Mouse (Mus musculus) stomach, embryonic 15.5 days (tissue): Measurements from ENCODE around the gene Gm36210. TPM values are rescaled to one million over a fixed set of nuclear protein-coding genes. Genes with fewer than 3 reads are reported as not detected.
"Not testable (repeated sequence)": the region's sequence is repeated elsewhere in the genome, so short reads cannot be mapped to it uniquely, and the experiment has no call there.

Experiments used
- ATAC-seq: fragments of 200-750 bp; cut with Nextera tagmentation; 2 replicates; pipeline ENCODE4 v1.8.0; 2017; ENCODE audit warnings: low read depth, moderate number of reproducible peaks, moderate TSS enrichment; ENCODE audit not compliant: insufficient read depth, low FRiP score
- H3K27ac ChIP-seq: fragments of 300-500 bp; sonication (generic); 2 replicates; pipeline ENCODE4 v1.5.1; 2015; ENCODE audit warnings: mild to moderate bottlenecking, inconsistent platforms
- H3K27me3 ChIP-seq: fragments of 300-500 bp; sonication (generic); replicated peaks from 2 replicates; pipeline ENCODE4 v1.6.1; 2015; ENCODE audit warnings: inconsistent platforms
- H3K36me3 ChIP-seq: fragments of 300-500 bp; sonication (generic); 2 replicates; pipeline ENCODE4 v1.6.1; 2015; ENCODE audit warnings: inconsistent platforms
- H3K4me1 ChIP-seq: fragments of 300-500 bp; sonication (generic); 2 replicates; pipeline ENCODE4 v1.6.1; 2015; ENCODE audit warnings: inconsistent platforms
- H3K4me2 ChIP-seq: fragments of 300-500 bp; sonication (generic); 2 replicates; pipeline ENCODE4 v1.6.1; 2015; ENCODE audit warnings: mild to moderate bottlenecking, inconsistent platforms
- H3K4me3 ChIP-seq: fragments of 300-500 bp; sonication (generic); replicated peaks from 2 replicates; pipeline ENCODE4 v1.5.1; 2015; ENCODE audit warnings: inconsistent platforms
- H3K9ac ChIP-seq: fragments of 300-500 bp; sonication (generic); 2 replicates; pipeline ENCODE4 v1.6.1; 2015; ENCODE audit warnings: inconsistent platforms
- H3K9me3 ChIP-seq: fragments of 300-500 bp; sonication (generic); 2 replicates; pipeline ENCODE4 v1.6.1; 2016; ENCODE audit warnings: inconsistent platforms
- WGBS: fragments of 180-500 bp; shearing (Covaris S2); methylation state at CpG from one replicate; pipeline ENCODE4 v1.1.7; 2015; 5-methylcytosine and 5-hydroxymethylcytosine counted together
- polyA plus RNA-seq: library from polyadenylated mRNA; unstranded; fragments of >200 nt; fragmentation: Nextera tagmentation; extraction: Ambion mirVana; gene quantifications from 2 replicates; pipeline ENCODE4 v1.2.1, GENCODE M21; 2015

The Gm36210 gene
- polyA plus RNA-seq, 1 experiment from 2014 or later, result not detected

GRCm38 (mm10) chr7:4870133-4870532, 36.2 kb downstream of the Gm36210 start, which contains the start of gene Isoc2b:
Isoc2b (minus strand) TSS chr7:4870258.
- 40% methylated on average over 6 of the region's 6 CpGs for WGBS
- H3K9ac ChIP-seq, result no peak within 1 kb of the TSS

GRCm38 (mm10) chr7:4866631-4867180, 39.6 kb downstream of the Gm36210 start:
- no peak for ATAC-seq
- H3K4me1 ChIP-seq, result peaks cover 6% of the 10 kb centered on the region; the same call in 1 of the 2 replicates
- peak overlapping the region; percentile 76 for H3K27ac ChIP-seq
- H3K36me3 ChIP-seq, result no peaks in the 10 kb centered on the region
- H3K9ac ChIP-seq, result peak overlapping the region; percentile 24; the same call in 1 of the 2 replicates
- H3K9me3 ChIP-seq, result no peaks in the 10 kb centered on the region
- H3K4me2 ChIP-seq, result peak overlapping the region; percentile 54
- WGBS, result 27% methylated on average over 10 of the region's 10 CpGs
- no peaks in the 10 kb centered on the region for H3K27me3 ChIP-seq
- H3K4me3 ChIP-seq, result peak overlapping the region; percentile 51

More at GRCm38 (mm10) chr7:4870133-4870532, 36.2 kb downstream of the Gm36210 start, which contains the start of gene Isoc2b:
- Histone ChIP-seq H3K27me3 (no peaks in the 10 kb centered on the region), H3K9me3 (no peaks in the 10 kb centered on the region), H3K4me3 (no peak within 1 kb of the TSS), H3K36me3 (no peaks in the 10 kb centered on the region), H3K4me1 (peaks cover 4% of the 10 kb centered on the region; the same call in 1 of the 2 replicates), H3K4me2 (no peak within 1 kb of the TSS), H3K27ac (no peak within 1 kb of the TSS)
- ATAC-seq, result no peak

- peaks cover 6% of the 10 kb centered on the region; the same call in 1 of the 2 replicates for H3K4me1 ChIP-seq
- peak overlapping the region; percentile 51 for H3K4me3 ChIP-seq
- no peaks in the 10 kb centered on the region for H3K36me3 ChIP-seq
- H3K4me2 ChIP-seq, result peak overlapping the region; percentile 61
- no peaks in the 10 kb centered on the region for H3K9me3 ChIP-seq
- peak overlapping the region; percentile 76 for H3K27ac ChIP-seq
- WGBS, result 6% methylated on average over 40 of the region's 40 CpGs
- H3K9ac ChIP-seq, result peak overlapping the region; percentile 24; the same call in 1 of the 2 replicates
- H3K27me3 ChIP-seq, result no peaks in the 10 kb centered on the region
- peak; percentile 100 for ATAC-seq
Measured at GRCm38 (mm10) chr7:4865579-4866493, 40.5 kb downstream of the Gm36210 start.

- Histone ChIP-seq H3K27ac (no peak overlapping the region), H3K9ac (no peak overlapping the region)
Measured at GRCm38 (mm10) chr7:4865090-4865489, 41.2 kb downstream of the Gm36210 start.

GRCm38 (mm10) chr7:4864130-4864845, 42.0 kb downstream of the Gm36210 start:
- H3K4me1 ChIP-seq, result peaks cover 6% of the 10 kb centered on the region; the same call in 1 of the 2 replicates
- H3K27me3 ChIP-seq, result no peaks in the 10 kb centered on the region
- no peak overlapping the region for H3K9ac ChIP-seq
- 81% methylated on average over 5 of the region's 5 CpGs for WGBS
- ATAC-seq, result no peak
- H3K36me3 ChIP-seq, result no peaks in the 10 kb centered on the region
- no peak overlapping the region for H3K4me2 ChIP-seq
- no peak overlapping the region for H3K4me3 ChIP-seq
- H3K9me3 ChIP-seq, result no peaks in the 10 kb centered on the region
- H3K27ac ChIP-seq, result no peak overlapping the region

More at GRCm38 (mm10) chr7:4865090-4865489, 41.2 kb downstream of the Gm36210 start:
- Histone ChIP-seq H3K36me3 (no peaks in the 10 kb centered on the region), H3K4me2 (peak overlapping the region; percentile 61), H3K4me1 (peaks cover 6% of the 10 kb centered on the region; the same call in 1 of the 2 replicates), H3K27me3 (no peaks in the 10 kb centered on the region), H3K4me3 (peak overlapping the region; percentile 51; the same call in 1 of the 2 replicates), H3K9me3 (no peaks in the 10 kb centered on the region)
- WGBS, result 63% methylated on average over 5 of the region's 5 CpGs
- ATAC-seq, result no peak

GRCm38 (mm10) chr7:4863541-4864080, 42.7 kb downstream of the Gm36210 start:
- peak overlapping the region; percentile 14; the same call in 1 of the 2 replicates for H3K27ac ChIP-seq
- no peak overlapping the region for H3K4me2 ChIP-seq
- 85% methylated on average over 7 of the region's 7 CpGs for WGBS
- no peak for ATAC-seq
- no peak overlapping the region for H3K9ac ChIP-seq
- no peaks in the 10 kb centered on the region for H3K36me3 ChIP-seq
- no peaks in the 10 kb centered on the region for H3K9me3 ChIP-seq
- H3K4me1 ChIP-seq, result peaks cover 6% of the 10 kb centered on the region; the same call in 1 of the 2 replicates
- H3K27me3 ChIP-seq, result no peaks in the 10 kb centered on the region
- no peak overlapping the region for H3K4me3 ChIP-seq

- H3K36me3 ChIP-seq, result no peaks in the 10 kb centered on the region
- H3K4me1 ChIP-seq, result peaks cover 6% of the 10 kb centered on the region; the same call in 1 of the 2 replicates
- no peak for ATAC-seq
- H3K9ac ChIP-seq, result no peak overlapping the region
- peak overlapping the region; percentile 14; the same call in 1 of the 2 replicates for H3K27ac ChIP-seq
- 25% methylated on average over 1 of the region's 1 CpGs for WGBS
- no peak overlapping the region for H3K4me3 ChIP-seq
- H3K27me3 ChIP-seq, result no peaks in the 10 kb centered on the region
- H3K9me3 ChIP-seq, result no peaks in the 10 kb centered on the region
- H3K4me2 ChIP-seq, result no peak overlapping the region
Measured at GRCm38 (mm10) chr7:4863041-4863440, 43.3 kb downstream of the Gm36210 start.

GRCm38 (mm10) chr7:4860926-4861325, 45.4 kb downstream of the Gm36210 start:
- H3K27me3 ChIP-seq, H3K9me3 ChIP-seq, ATAC-seq, H3K4me3 ChIP-seq, H3K4me2 ChIP-seq, H3K27ac ChIP-seq, H3K9ac ChIP-seq, H3K36me3 ChIP-seq, H3K4me1 ChIP-seq: not testable (repeated sequence)
- WGBS, result 71% methylated on average over 3 of the region's 3 CpGs

GRCm38 (mm10) chr7:4859418-4859978, 46.8 kb downstream of the Gm36210 start:
- Histone ChIP-seq H3K27ac (no peak overlapping the region), H3K9me3 (no peaks in the 10 kb centered on the region), H3K4me3 (no peak overlapping the region), H3K4me2 (no peak overlapping the region), H3K9ac (no peak overlapping the region), H3K27me3 (no peaks in the 10 kb centered on the region), H3K36me3 (no peaks in the 10 kb centered on the region), H3K4me1 (peaks cover 4% of the 10 kb centered on the region; the same call in 1 of the 2 replicates)
- ATAC-seq, result no peak; the same call in 1 of the 2 replicates
- 35% methylated on average over 12 of the region's 12 CpGs for WGBS

GRCm38 (mm10) chr7:4857321-4857720, 49.0 kb downstream of the Gm36210 start:
- Histone ChIP-seq H3K27me3 (no peaks in the 10 kb centered on the region), H3K4me2 (no peak overlapping the region), H3K4me3 (no peak overlapping the region), H3K9me3 (no peaks in the 10 kb centered on the region), H3K9ac (no peak overlapping the region), H3K27ac (no peak overlapping the region), H3K4me1 (0 out of 2 replicates have a peak, but pooled peaks cover 2% of the 10 kb centered on the region), H3K36me3 (no peaks in the 10 kb centered on the region)
- no peak for ATAC-seq
- WGBS, result 51% methylated on average over 6 of the region's 7 CpGs

- Histone ChIP-seq H3K4me1 (0 out of 2 replicates have a peak, but pooled peaks cover 2% of the 10 kb centered on the region), H3K27ac (no peak overlapping the region), H3K36me3 (no peaks in the 10 kb centered on the region), H3K9me3 (no peaks in the 10 kb centered on the region), H3K4me3 (no peak overlapping the region), H3K27me3 (no peaks in the 10 kb centered on the region), H3K4me2 (no peak overlapping the region), H3K9ac (no peak overlapping the region)
- 82% methylated on average over 9 of the region's 9 CpGs for WGBS
- ATAC-seq, result no peak
Measured at GRCm38 (mm10) chr7:4856508-4856907, 49.8 kb downstream of the Gm36210 start.
